Mouse (Mus musculus): ENCODE results near the gene Zfp605. TPM values are rescaled to one million over a fixed set of nuclear protein-coding genes. Genes with fewer than 3 reads are reported as not detected.

The Zfp605 gene
- 12.0 TPM for polyA plus RNA-seq (2015; fragmentation: Illumina TruSeq; extraction: RNeasy Lipid Tissue Mini Kit (QIAGEN cat#74804); ENCODE audit: low read depth, low replicate concordance)

GRCm38 (mm10) chr5:110109991-110110441 lies at the start of gene Zfp605:
Zfp605 (plus strand) TSS chr5:110110092.

DNA sequence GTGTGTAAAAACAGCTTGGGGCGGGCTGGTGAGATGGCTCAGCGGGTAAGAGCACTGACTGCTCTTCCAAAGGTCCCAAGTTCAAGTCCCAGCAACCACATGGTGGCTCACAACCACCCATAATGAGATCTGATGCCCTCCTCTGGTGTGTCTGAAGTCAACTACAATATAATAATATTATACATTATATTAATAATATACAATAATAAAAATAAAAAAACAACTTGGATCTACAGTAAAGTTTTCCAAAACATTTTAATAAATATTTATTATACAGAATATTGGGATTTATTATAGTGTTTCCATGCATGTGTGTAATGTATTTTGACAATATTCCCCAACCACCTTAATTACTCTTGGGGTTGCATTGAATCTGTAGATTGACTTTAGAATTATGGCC lies 37.5 kb upstream of the Zfp605 start, which contains the start of gene Gm17655:
Gene Gm17655, minus strand, starts transcription at position 101 of the 400 bp plus-strand sequence.

GRCm38 (mm10) chr5:110094030-110094846 lies 15.7 kb upstream of the Zfp605 start, which contains the start of gene Gm35315:
Gm35315 (minus strand) TSS chr5:110094420.

GRCm38 (mm10) chr5:110099656-110100580 lies 10.0 kb upstream of the Zfp605 start, which contains the start of gene Plcxd1:
Plcxd1 (plus strand) TSS chr5:110099969.

GRCm38 (mm10) chr5:110107581-110108304 lies 2.1 kb upstream of the Zfp605 start, which contains the start of gene Gtpbp6:
Gtpbp6 (minus strand) TSS chr5:110108197.

GRCm38 (mm10) chr5:110135293-110136086 lies 25.6 kb downstream of the Zfp605 start, which contains the start of gene Chfr:
Chfr (plus strand) TSS chr5:110135842.

DNA sequence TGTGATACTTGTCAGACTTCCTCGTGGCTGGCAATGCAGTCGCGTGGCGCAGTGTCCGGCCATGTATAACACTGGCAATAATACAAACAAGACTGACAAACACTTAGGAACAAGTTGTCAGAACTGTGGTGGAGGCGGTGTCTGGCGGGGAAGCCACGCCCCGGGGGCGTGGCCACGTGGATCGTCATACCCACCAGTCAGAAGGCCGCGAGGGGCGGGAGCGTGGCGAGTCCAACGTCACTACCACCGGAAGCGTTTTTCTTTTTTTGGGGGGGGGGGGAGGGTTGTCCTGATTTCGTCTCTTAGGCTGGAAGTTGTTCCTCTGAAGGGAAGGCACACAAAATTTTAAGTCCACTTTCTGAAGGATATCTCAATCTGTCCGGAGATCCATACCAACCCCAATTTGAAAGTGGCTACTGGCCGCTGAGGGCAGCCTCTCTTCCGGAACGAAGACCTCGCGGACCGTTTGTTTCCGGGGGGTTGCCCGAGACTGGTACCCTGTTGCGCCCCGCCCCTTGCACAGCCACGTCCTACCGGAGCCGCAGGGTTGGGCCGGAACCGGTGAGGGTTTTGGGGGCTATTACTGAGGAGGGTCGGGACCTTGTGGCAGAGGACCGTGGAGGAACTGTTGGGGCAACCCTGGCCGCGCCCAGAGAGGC lies 66.6 kb downstream of the Zfp605 start, which contains the start of gene Golga3:
Gene Golga3, plus strand, starts transcription at position 340 of the 659 bp plus-strand sequence.

Other genes starting within 250 kb of the Zfp605 start
- 47.5 TPM for gene Gm15446, start 186.7 kb upstream of the Zfp605 start, polyA plus RNA-seq (2015; fragmentation: Illumina TruSeq; extraction: RNeasy Lipid Tissue Mini Kit (QIAGEN cat#74804); ENCODE audit: low read depth, low replicate concordance)
- 66.6 TPM for gene Zfp932, start 113.6 kb upstream of the Zfp605 start, polyA plus RNA-seq (2015; fragmentation: Illumina TruSeq; extraction: RNeasy Lipid Tissue Mini Kit (QIAGEN cat#74804); ENCODE audit: low read depth, low replicate concordance)
- gene Gm17655, start 37.6 kb upstream of the Zfp605 start, polyA plus RNA-seq (2015; fragmentation: Illumina TruSeq; extraction: RNeasy Lipid Tissue Mini Kit (QIAGEN cat#74804); ENCODE audit: low read depth, low replicate concordance), result 6.9 TPM
- gene Gm35315, start 15.7 kb upstream of the Zfp605 start, polyA plus RNA-seq (2015; fragmentation: Illumina TruSeq; extraction: RNeasy Lipid Tissue Mini Kit (QIAGEN cat#74804); ENCODE audit: low read depth, low replicate concordance), result 0.45 TPM
- 15.2 TPM for gene Plcxd1, start 10.1 kb upstream of the Zfp605 start, polyA plus RNA-seq (2015; fragmentation: Illumina TruSeq; extraction: RNeasy Lipid Tissue Mini Kit (QIAGEN cat#74804); ENCODE audit: low read depth, low replicate concordance)
- gene Gtpbp6, start 1.9 kb upstream of the Zfp605 start, polyA plus RNA-seq (2015; fragmentation: Illumina TruSeq; extraction: RNeasy Lipid Tissue Mini Kit (QIAGEN cat#74804); ENCODE audit: low read depth, low replicate concordance), result 54.8 TPM
- 38.1 TPM for gene Chfr, start 25.8 kb downstream of the Zfp605 start, polyA plus RNA-seq (2015; fragmentation: Illumina TruSeq; extraction: RNeasy Lipid Tissue Mini Kit (QIAGEN cat#74804); ENCODE audit: low read depth, low replicate concordance)
- 21.9 TPM for gene Golga3, start 66.6 kb downstream of the Zfp605 start, polyA plus RNA-seq (2015; fragmentation: Illumina TruSeq; extraction: RNeasy Lipid Tissue Mini Kit (QIAGEN cat#74804); ENCODE audit: low read depth, low replicate concordance)
- 21.4 TPM for gene Ankle2, start 120.9 kb downstream of the Zfp605 start, polyA plus RNA-seq (2015; fragmentation: Illumina TruSeq; extraction: RNeasy Lipid Tissue Mini Kit (QIAGEN cat#74804); ENCODE audit: low read depth, low replicate concordance)
- 71.7 TPM for gene Pgam5, start 159.8 kb downstream of the Zfp605 start, polyA plus RNA-seq (2015; fragmentation: Illumina TruSeq; extraction: RNeasy Lipid Tissue Mini Kit (QIAGEN cat#74804); ENCODE audit: low read depth, low replicate concordance)
- gene Pxmp2, start 176.1 kb downstream of the Zfp605 start, polyA plus RNA-seq (2015; fragmentation: Illumina TruSeq; extraction: RNeasy Lipid Tissue Mini Kit (QIAGEN cat#74804); ENCODE audit: low read depth, low replicate concordance), result 11.1 TPM
- 0.88 TPM for gene Pole, start 176.2 kb downstream of the Zfp605 start, polyA plus RNA-seq (2015; fragmentation: Illumina TruSeq; extraction: RNeasy Lipid Tissue Mini Kit (QIAGEN cat#74804); ENCODE audit: low read depth, low replicate concordance)
- 0.25 TPM for gene P2rx2, start 233.1 kb downstream of the Zfp605 start, polyA plus RNA-seq (2015; fragmentation: Illumina TruSeq; extraction: RNeasy Lipid Tissue Mini Kit (QIAGEN cat#74804); ENCODE audit: low read depth, low replicate concordance)
- not detected for gene Lrcol1, start 234.6 kb downstream of the Zfp605 start, polyA plus RNA-seq (2015; fragmentation: Illumina TruSeq; extraction: RNeasy Lipid Tissue Mini Kit (QIAGEN cat#74804); ENCODE audit: low read depth, low replicate concordance)

Measured in brain, adult 10 weeks (tissue).